Mouse (Mus musculus): ENCODE measurements around the gene Nup107.

GRCm38 (mm10) chr10:117798436-117799035 lies 6.0 kb upstream of the Nup107 start:
- no peak for TF ChIP-seq CTCF (IDR thresholded peaks at IDR 0.05; ENCODE audit: control insufficient read depth, insufficient read depth, low read length)
- TF ChIP-seq POLR2A (IDR thresholded peaks at IDR 0.05; ENCODE audit: borderline replicate concordance, control insufficient read depth, low read depth, low read length), result no peak
